Mouse (Mus musculus): ENCODE data around the gene Dmrtc1c1.
"Not testable (repeated sequence)": the region's sequence is repeated elsewhere in the genome, so short reads cannot be mapped to it uniquely, and the experiment has no call there.

The Dmrtc1c1 gene

DNA sequence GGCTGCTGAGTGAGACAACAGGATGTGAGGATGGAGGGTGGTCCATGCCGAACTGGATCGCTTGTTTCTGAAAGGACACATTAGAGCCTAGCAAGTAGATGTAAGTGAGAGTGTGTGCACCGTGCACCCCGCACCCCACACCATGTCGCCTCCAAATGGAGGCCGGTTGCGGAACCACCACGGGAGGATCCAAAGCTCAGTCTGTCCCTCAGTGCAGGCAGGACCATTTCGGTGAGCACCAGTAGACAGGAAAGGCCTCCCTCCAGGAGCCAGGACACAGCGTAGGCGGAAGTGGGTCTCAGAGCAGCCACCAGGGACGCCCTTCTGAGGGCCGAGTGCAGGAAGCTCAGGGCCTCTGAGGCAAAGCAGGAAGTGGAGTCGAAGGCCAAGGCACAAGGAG lies at the start of gene Dmrtc1c1:
TSS of gene Dmrtc1c1 (plus strand) at position 301 of the 400 bp plus-strand sequence.
- not testable (repeated sequence) for DNase-seq

DNA sequence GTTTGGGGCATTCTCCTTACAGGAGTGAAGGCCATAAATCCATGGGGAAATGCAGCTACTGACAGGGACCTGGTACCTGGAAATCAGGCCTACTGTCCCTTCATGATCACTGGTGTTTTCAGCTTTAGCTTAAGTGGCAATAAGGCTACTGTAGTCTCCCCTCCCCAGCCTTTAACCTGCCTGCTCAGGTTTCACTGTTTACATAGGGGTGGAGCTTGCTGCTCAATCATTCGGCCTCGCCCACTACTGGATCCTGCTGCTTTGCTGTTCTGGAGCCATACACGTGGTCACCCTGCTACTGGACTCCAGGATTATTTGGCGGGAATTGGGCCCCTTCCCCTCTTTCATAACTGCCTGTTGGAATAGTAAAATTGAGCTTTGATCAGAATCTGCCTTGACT lies 36.9 kb upstream of the Dmrtc1c1 start:
- no peak for DNase-seq

DNA sequence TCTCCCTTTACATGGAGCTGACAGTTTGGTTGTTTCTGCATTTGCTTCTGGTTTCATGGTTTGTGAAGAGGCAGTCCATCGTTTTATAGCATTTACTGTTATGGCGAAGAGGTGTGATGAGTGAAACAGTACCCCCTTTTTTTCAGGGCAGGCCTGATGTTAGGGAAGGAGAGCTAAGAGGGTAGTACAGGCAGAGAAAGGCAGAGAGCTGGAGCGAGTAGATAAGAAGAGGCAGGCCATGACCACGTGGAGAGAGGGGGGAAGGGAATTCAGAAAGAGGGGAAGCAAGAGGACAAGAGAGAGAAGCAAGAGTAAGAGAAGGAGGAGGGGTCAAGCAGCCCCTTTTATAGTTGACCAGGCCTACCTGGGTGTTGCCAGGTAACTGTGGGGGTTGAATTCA lies 9.5 kb downstream of the Dmrtc1c1 start:
- no peak for DNase-seq

DNA sequence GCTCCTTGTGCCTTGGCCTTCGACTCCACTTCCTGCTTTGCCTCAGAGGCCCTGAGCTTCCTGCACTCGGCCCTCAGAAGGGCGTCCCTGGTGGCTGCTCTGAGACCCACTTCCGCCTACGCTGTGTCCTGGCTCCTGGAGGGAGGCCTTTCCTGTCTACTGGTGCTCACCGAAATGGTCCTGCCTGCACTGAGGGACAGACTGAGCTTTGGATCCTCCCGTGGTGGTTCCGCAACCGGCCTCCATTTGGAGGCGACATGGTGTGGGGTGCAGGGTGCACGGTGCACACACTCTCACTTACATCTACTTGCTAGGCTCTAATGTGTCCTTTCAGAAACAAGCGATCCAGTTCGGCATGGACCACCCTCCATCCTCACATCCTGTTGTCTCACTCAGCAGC lies 51.8 kb downstream of the Dmrtc1c1 start, which contains the start of gene Dmrtc1c2:
TSS of gene Dmrtc1c2 (minus strand) at position 101 of the 400 bp plus-strand sequence.
- not testable (repeated sequence) for DNase-seq

All from kidney, postnatal 25 days (tissue).